Mouse (Mus musculus) gastrocnemius, postnatal 4 days (tissue): ENCODE measurements at regions not wholly inside any gene's neighbourhood (a gene's known extent, or its start where the extent isn't known, plus 50 kb on each side); places are given as distances from the start of the nearest gene placed in this dataset.

Source experiments
- DNase-seq, 2 experiments: peaks; one replicate each; pipeline ENCODE4 v3.0.0; 2021 to 2022; ENCODE audit warnings: low spot score in 2 of 2, mixed read lengths in 2 of 2

- DNase-seq: no peak
Measured at GRCm38 (mm10) chr3:148561211-148561610, 429.1 kb downstream of the Adgrl2 start.

- DNase-seq: no peak
Measured at GRCm38 (mm10) chr3:148559752-148560460, 430.4 kb downstream of the Adgrl2 start.

DNA sequence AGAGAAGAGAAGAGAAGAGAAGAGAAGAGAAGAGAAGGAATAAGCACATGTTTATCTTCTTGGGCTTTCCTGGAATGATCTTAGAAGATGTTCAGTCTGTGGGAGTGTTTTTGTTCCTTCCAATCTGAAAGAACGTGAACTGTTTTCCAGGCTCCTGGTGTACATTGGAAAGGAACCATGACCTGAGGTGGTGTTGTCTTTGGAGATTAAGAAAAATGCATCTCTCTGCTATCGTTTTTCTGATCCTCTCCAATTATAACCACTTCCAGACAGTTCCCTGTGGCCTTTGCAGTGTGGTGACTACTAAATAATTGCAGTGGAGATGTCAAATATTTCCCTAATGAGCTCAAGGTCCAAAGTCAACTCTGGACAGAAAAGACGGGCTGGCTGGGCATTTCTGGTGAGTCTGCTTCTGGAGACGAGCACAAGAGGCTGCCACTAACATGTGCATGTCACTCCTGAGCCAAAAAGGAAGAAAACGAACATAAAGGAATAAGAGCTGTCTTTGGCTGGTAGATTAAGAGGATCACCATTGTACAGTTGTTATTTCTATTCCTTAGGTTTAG, 431.7 kb downstream of the Adgrl2 start:
- DNase-seq: no peak

GRCm38 (mm10) chr3:148555324-148555723, 435.0 kb downstream of the Adgrl2 start:
- DNase-seq: no peak

DNA sequence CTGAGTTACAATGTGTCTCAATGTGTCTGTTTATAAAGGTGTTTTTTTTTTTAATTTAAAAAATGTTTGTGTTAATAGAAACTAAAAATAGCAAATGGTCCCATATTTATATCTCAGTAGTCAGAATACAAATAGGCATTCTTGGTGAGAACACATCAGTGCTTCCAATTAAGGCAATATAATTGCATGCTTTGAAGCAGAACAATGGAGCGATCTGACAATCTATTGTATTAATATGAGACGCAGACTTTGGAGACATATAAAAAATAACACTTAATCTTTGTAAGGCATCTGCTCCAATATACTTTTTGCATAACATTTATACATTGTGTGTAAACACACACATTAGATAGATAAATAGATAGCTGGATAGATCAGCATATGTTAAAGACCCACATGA, 439.6 kb downstream of the Adgrl2 start:
- DNase-seq: no peak

DNA sequence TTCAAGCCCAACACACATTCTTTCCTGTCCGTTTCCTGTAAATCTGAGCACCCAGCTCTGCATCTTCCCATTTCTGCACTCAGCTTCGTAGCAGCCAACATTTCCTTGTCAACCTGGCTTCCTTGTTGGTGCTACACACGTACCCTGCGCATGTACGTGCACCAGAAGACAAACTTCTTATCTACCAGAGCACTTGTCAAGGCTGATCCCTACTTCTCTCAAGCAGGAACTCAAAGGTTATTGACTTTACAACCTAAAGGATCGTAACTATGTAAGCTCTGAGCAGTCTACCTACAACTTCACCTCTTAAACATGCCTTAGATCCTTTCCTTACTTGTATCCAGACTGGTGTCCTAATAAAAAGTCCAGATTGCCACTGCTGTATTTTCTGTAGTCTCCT, 445.4 kb downstream of the Adgrl2 start:
- DNase-seq: no peak

DNA sequence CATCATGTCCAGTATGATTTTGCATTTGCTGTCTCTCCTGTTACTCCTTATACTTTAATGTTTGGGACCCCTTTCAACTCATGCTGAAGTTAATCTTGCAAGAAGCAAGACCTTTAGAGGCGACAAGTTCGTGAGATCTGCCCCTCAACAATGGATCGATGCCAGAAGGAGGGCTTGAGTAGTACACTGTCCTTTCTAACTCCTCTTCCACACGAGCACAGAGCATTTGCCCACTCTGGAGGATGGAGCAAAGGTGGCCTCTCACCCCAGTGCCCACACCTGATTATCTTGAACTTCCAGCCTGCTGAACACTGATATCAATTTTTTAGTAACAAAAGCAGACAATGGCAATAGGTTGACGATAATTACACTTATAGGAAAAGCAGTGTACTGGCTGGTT, 448.1 kb downstream of the Adgrl2 start:
- no peak for DNase-seq

DNA sequence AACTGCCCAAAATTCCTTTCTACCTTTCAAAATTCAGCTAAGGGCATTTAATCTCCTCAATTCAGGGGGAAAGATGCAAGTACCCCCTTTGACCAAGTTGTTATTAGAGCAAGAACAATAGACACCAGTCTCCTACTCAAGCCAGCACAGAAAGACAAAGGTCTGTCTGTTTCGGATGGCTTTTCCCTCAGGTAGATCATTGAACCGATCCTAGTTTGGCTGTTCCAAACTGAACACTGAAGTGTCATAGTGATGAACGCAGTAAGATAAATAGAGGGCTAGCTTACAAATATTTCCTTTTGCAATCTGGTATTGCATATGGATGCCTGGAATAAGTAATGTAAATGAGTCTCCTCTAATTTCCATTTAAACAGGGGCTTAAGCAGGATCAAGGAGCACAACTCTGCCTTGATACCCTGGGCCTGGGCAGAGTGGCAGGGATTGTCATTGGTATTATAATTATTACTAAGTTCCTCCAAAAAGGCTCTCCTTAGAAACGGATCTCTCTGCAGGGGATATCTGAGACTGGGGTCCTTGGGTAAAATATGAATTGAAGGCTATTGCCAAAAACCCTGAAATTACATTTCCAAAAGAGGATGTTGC, 452.6 kb downstream of the Adgrl2 start:
- no peak for DNase-seq

DNA sequence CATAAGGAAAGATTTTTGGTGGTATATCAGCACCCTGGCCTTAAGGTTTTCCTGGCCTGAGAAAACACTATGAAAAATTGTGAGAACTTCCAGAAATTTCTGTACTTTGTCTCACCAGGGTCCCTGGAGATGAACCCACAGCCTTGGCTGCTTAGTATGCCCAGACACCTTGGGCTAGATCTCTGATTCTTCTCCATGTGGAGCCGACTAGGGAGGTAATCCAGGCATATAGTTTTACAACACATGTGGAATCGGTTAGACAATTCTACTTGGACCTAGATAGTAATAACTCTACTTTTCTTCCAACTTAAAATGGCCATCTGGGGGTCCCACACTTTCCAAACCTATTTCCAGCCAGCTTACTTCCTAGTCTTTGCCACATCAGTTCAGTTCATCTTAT, 460.5 kb downstream of the Adgrl2 start:
- no peak for DNase-seq

GRCm38 (mm10) chr3:148510381-148510780, 480.0 kb downstream of the Adgrl2 start:
- no peak for DNase-seq

- DNase-seq: no peak
Measured at GRCm38 (mm10) chr3:148504928-148505327, 485.4 kb downstream of the Adgrl2 start.

GRCm38 (mm10) chr3:148503432-148503831, 486.9 kb downstream of the Adgrl2 start:
- DNase-seq: no peak

- peak in 1 of 2 experiments; percentile 9 for DNase-seq
Measured at GRCm38 (mm10) chr3:148501801-148502200, 488.6 kb downstream of the Adgrl2 start.

DNA sequence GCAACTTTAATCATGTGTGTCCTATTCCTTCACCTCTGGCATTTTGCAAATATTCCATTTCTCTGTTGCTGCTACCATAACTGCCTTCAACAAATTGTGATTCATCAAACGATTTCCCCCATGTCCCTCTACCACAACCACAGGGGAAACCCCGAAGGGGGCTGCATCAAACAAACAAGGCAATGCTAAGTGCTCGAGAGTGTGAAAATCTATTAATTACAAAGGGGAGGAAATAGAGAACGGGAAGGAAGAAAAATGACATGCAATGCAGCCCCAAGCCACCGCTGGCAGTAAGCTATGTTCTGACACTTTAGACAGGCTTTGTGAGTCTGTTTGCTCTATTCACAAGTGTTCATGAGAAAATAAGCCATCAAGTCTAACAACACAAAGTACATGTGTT, 493.7 kb downstream of the Adgrl2 start:
- no peak for DNase-seq

DNA sequence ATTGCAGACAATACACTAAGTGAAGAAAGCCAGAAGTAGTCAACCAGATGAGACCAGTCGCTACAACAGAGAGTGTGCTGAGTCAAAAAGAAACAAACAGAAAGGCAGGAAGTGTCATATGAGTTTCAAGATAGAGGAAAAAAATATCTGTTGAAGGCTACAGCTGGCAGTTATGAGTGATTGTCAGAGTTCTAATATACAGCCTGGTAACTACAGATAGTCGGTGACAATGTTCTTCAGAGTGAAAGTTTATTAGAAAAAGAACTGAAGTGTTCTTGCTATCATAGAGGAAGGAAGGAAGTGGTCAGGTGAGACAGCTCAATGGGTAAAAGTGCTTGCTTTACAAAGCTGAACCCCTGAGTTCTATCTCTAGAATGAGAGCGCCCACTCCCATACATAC, 499.1 kb downstream of the Adgrl2 start:
- no peak for DNase-seq

DNA sequence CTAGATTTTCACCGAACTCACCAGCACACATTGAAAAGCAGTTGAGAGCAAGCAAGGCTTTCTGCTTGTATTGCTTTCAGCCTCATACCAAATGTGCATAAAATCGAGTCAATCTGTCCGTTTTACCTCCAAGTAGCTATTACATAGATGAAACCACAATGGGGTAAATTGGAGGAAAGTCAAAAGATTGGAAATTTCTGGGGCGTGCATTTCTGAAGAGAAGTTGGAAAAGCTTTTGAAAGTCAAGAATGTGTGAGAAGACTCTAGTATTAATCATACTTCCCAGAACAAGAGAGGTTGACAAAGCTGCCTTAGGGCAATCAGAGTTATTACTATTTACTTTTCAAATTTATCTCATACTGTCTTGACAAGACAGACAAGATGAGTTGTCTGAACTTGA, 501.2 kb downstream of the Adgrl2 start:
- DNase-seq: no peak

GRCm38 (mm10) chr3:148487949-148488348, 502.4 kb downstream of the Adgrl2 start:
- DNase-seq: no peak

DNA sequence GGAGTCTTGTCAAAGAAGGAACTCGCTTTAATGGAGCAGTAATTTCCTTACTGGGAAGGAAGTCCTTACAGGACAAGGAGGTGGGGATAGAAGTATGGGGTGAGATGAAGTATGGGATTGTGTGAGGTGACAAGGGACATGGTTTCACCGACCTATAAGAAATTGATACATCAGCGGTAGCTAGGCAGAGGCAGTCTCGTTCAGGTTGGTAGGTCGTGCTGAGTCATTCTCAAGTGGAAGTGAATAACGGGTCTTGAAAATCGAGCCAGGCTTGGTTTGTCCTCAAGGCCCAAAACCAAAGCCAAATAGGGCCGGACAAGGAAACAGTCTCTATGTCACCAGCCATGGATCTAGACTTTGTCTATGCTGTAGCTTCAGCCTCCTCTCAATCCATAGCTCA, 514.5 kb downstream of the Adgrl2 start:
- DNase-seq: no peak

GRCm38 (mm10) chr3:148472943-148473444, 517.4 kb downstream of the Adgrl2 start:
- DNase-seq: no peak

GRCm38 (mm10) chr3:148465456-148465855, 524.9 kb downstream of the Adgrl2 start:
- no peak for DNase-seq

DNA sequence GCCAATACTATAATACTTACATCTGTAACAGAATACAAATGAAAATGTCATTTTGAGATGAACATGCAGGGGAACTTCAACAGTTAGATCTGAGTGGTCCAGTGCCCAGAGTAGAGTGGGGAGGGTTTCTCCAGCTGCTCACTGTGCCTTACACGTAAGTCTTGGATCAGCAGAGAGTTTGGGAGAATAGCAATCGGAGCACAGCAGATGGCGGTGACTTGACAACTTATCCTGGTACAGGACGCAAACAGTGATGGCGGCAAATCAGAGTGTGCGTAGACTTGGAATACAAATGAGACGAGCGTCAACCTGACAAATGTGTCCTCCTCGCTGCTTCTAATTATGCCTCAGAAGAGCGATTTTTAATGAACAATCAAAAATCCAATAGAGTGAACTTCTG, 527.6 kb downstream of the Adgrl2 start:
- DNase-seq: no peak

GRCm38 (mm10) chr3:148448888-148449287, 541.5 kb downstream of the Adgrl2 start:
- no peak for DNase-seq

GRCm38 (mm10) chr3:148448465-148448864, 541.9 kb downstream of the Adgrl2 start:
- DNase-seq: no peak
